Mouse (Mus musculus) thymus, adult 2 months (tissue): ENCODE measurements around the gene Fam49a.

Source experiments
- CTCF ChIP-seq: fragments of 200-500 bp; IDR thresholded peaks from 2 replicates; pipeline ENCODE4 v1.5.1; 2012; ENCODE audit warnings: mild to moderate bottlenecking, control low read depth, low read length, moderate library complexity, borderline replicate concordance; ENCODE audit not compliant: control insufficient read depth, poor library complexity, insufficient read depth; ENCODE audit errors: extremely low read depth
- POLR2A ChIP-seq: fragments of 200-500 bp; IDR thresholded peaks from 2 replicates; pipeline ENCODE4 v1.6.1; 2012; ENCODE audit warnings: mild to moderate bottlenecking, low read length, control low read depth, moderate library complexity; ENCODE audit not compliant: control insufficient read depth, poor library complexity, insufficient read depth; ENCODE audit errors: extremely low read depth

GRCm38 (mm10) chr12:12225706-12226105, 36.2 kb upstream of the Fam49a start:
- TF ChIP-seq CTCF (no peak), POLR2A (no peak)
